Mouse (Mus musculus) adrenal gland, postnatal 0 days (tissue): ENCODE data around the gene Mphosph9. TPM values are rescaled to one million over a fixed set of nuclear protein-coding genes. Genes with fewer than 3 reads are reported as not detected.

Source experiments
- polyA plus RNA-seq: library from polyadenylated mRNA; unstranded; fragments of >200 nt; fragmentation: Nextera tagmentation; extraction: Ambion mirVana; gene quantifications from 2 replicates; pipeline ENCODE4 v1.2.1, GENCODE M21; 2015

The Mphosph9 gene
- polyA plus RNA-seq, result 5.1 and 5.5 TPM in 2 replicates

DNA sequence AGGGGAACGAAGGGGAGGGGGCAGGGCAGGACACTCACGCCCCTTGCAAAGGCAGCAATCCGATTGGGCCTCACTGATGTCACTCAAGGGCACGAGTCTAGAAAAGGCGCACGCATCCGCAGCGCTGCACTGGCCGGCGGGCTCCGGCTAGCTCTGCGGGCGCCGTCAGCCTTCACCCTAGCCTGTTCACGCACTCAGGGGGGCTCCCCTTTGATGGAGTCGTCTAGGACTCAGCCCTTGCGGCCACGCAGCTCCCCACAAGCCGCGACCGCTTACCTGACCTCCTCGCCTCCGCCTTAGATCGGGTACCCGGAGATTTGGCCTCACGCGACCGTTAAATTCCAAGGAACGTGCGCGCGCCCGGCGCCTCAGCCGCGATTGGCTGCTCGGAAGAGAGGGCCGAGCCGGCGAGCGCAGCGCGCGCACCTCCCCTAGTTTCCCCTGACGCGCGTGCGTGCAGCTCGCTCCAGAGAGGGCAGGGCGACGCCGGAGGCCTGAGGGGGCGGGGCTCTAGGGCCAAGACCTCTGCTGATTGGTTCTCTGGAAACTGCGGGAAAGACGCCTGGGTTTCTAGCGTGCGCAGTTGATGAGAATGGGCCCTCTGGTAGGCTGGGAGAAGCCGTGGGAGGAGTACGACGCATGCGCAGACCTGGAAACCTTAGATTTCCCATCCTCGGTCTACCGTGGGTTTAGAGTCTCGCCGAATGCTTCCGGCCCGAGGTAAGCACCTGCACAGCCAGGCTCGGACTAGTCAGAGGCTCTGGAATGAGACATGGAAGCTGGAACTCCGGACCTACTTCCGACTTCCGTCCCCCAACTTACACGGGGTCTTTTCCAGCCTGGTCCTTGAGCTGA, at the start of gene Mphosph9, which contains the start of gene 2810006K23Rik:
Gene Mphosph9 (minus strand): TSS at position 463 of the 855 bp plus-strand sequence.
Gene 2810006K23Rik (plus strand): TSS at position 580 of the 855 bp plus-strand sequence.

DNA sequence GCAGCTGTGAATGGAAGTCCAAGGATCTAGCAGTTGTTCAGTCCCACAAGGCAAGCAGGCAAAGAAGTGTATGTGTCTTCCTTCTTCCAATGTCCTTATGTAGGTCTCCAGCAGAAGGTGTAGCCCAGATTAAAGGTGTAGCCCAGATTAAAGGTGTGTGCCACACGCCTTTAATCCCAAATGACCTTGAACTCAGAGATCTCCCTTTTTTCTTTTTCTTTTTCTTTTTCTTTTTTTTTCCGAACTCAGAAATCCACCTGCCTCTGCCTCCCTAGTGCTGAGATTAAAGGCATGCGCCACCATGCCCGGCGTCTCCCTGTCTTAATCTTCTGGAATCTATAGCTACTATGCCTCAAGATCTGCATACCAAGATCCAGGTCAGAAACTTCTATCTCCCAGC, 35.2 kb upstream of the Mphosph9 start, which contains the start of gene Cdk2ap1:
Gene Cdk2ap1 (minus strand): TSS at position 101 of the 400 bp plus-strand sequence.

GRCm38 (mm10) chr5:124249614-124250591, 77.9 kb downstream of the Mphosph9 start, which contains the start of gene Pitpnm2:
TSS of gene Pitpnm2 (minus strand) at chr5:124249760.

Other genes with a start within 250 kb of the Mphosph9 start
- gene Abcb9, start 232.2 kb downstream of the Mphosph9 start, polyA plus RNA-seq, result 2.7 and 3.5 TPM in 2 replicates
- 29.7 and 52.4 TPM in 2 replicates for gene Ogfod2, start 215.7 kb downstream of the Mphosph9 start, polyA plus RNA-seq
- gene Arl6ip4, start 211.9 kb downstream of the Mphosph9 start, polyA plus RNA-seq, result 82.9 and 100 TPM in 2 replicates
- 3.2 and 3.3 TPM in 2 replicates for gene Pitpnm2, start 78.2 kb downstream of the Mphosph9 start, polyA plus RNA-seq
- gene 2810006K23Rik, start 117 bp upstream of the Mphosph9 start, polyA plus RNA-seq, result 13.7 and 15.7 TPM in 2 replicates
- gene Cdk2ap1, start 35.1 kb upstream of the Mphosph9 start, polyA plus RNA-seq, result 91.9 and 124 TPM in 2 replicates
- 32.4 and 48.5 TPM in 2 replicates for gene Sbno1, start 98.0 kb upstream of the Mphosph9 start, polyA plus RNA-seq
- 35.3 and 63.5 TPM in 2 replicates for gene Kmt5a, start 112.0 kb upstream of the Mphosph9 start, polyA plus RNA-seq
- 43.9 and 45.9 TPM in 2 replicates for gene Rilpl2, start 150.4 kb upstream of the Mphosph9 start, polyA plus RNA-seq
- gene Snrnp35, start 155.2 kb upstream of the Mphosph9 start, polyA plus RNA-seq, result 10.2 and 10.6 TPM in 2 replicates
- 16.7 and 18.7 TPM in 2 replicates for gene Rilpl1, start 203.4 kb upstream of the Mphosph9 start, polyA plus RNA-seq
- gene Tmed2, start 212.7 kb upstream of the Mphosph9 start, polyA plus RNA-seq, result 318 and 430 TPM in 2 replicates
- 6.5 and 8.2 TPM in 2 replicates for gene Ddx55, start 224.9 kb upstream of the Mphosph9 start, polyA plus RNA-seq